Mouse (Mus musculus): ENCODE data around the gene Aicda. TPM values are rescaled to one million over a fixed set of nuclear protein-coding genes. Genes with fewer than 3 reads are reported as not detected.

The Aicda gene
- total and polyA plus RNA-seq, 3 experiments, result 5.4 to 41.1 (median 33.3) TPM

DNA sequence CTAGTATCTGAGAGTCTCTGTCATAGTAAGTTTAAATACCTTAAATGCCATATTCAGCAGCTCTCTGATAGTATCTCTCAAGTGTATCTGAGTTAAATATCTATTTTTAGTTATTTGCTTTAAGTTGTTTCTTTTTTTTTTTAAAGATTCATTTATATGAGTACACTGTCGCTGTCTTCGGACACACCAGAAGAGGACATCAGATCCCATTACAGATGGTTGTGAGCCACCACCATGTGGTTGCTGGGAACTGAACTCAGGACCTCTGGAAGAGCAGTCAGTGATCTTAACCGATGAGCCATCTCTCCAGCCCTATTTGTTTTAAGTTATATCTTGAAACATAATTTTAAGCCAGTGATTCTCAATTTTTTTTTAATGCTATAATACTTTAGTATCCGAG, 47.4 kb downstream of the Aicda start:
- H3K4me3 ChIP-seq (replicated peaks in 1 of 3; ENCODE audit: low read depth in 2 of 3, low read length in 2 of 3, poor library complexity in 1 of 3), result peak overlapping the region; percentile 45 to 98 (median 66)
- H3K4me1 ChIP-seq (ENCODE audit: control insufficient read depth in 1 of 2, insufficient read depth in 2 of 2), result peaks cover 2 to 27% of the 10 kb centered on the region in 2 experiments; a peak in 3 of 4 replicates
- peak overlapping the region; percentile 82; the same call in 1 of the 2 replicates for H3K27ac ChIP-seq (ENCODE audit: insufficient read depth, low read depth)
- H3K27me3 ChIP-seq (replicated peaks), result no peaks in the 10 kb centered on the region
- H3K36me3 ChIP-seq (replicated peaks in 1 of 2; ENCODE audit: control insufficient read depth in 1 of 2, insufficient read depth in 1 of 2, low read length in 1 of 2), result peaks cover 14 to 27% of the 10 kb centered on the region in 2 experiments
- H3K9me3 ChIP-seq (replicated peaks; ENCODE audit: low read length), result no peaks in the 10 kb centered on the region
- in situ Hi-C loops (cut with MboI; ENCODE audit: low pct_ligation_motif_present, low pct_unique_long_range_greater_than_20kb, low sequenced_read_pairs), result no loop called here
- TF ChIP-seq E2F4 (IDR thresholded peaks at IDR 0.05; ENCODE audit: insufficient replicate concordance, low read depth, low read length), result no peak
- no peak for TF ChIP-seq TCF12 (IDR thresholded peaks at IDR 0.05; ENCODE audit: low read depth, low read length)
- TF ChIP-seq ZC3H11A (IDR thresholded peaks at IDR 0.05; ENCODE audit: low read depth, low read length), result no peak
- TF ChIP-seq MXI1 (IDR thresholded peaks at IDR 0.05; ENCODE audit: low read depth, low read length), result peak; percentile 77
- no peak for TF ChIP-seq MEF2A (IDR thresholded peaks at IDR 0.05; ENCODE audit: borderline replicate concordance, low read depth, low read length)
- TF ChIP-seq USF1 (IDR thresholded peaks at IDR 0.05; ENCODE audit: low read depth, low read length), result no peak
- TF ChIP-seq UBTF (IDR thresholded peaks at IDR 0.05; ENCODE audit: low read depth, low read length), result no peak
- no peak for TF ChIP-seq ZMIZ1 (IDR thresholded peaks at IDR 0.05; ENCODE audit: low read depth, low read length)
- TF ChIP-seq HCFC1 (IDR thresholded peaks at IDR 0.05; ENCODE audit: low read depth, low read length), result no peak
- no peak for TF ChIP-seq GABPA (IDR thresholded peaks at IDR 0.05; ENCODE audit: insufficient replicate concordance, low read depth, low read length)
- peak; percentile 66 for TF ChIP-seq SIN3A (IDR thresholded peaks at IDR 0.05; ENCODE audit: low read length)
- TF ChIP-seq ETS1 (conservative IDR thresholded peaks at IDR 0.05; ENCODE audit: low read depth, low read length), result 0 out of 2 replicates have a peak, but pooled peaks have one; percentile 8
- TF ChIP-seq RAD21 (IDR thresholded peaks at IDR 0.05; ENCODE audit: low read depth, low read length), result no peak
- TF ChIP-seq EP300 (IDR thresholded peaks at IDR 0.05; ENCODE audit: low read length), result 0 out of 2 replicates have a peak, but pooled peaks have one; percentile 9
- TF ChIP-seq ELF1 (IDR thresholded peaks at IDR 0.05; ENCODE audit: low read depth, low read length), result no peak
- TF ChIP-seq IRF4 (IDR thresholded peaks at IDR 0.05; ENCODE audit: low read depth, low read length), result no peak
- no peak for TF ChIP-seq CHD2 (IDR thresholded peaks at IDR 0.05; ENCODE audit: low read length)
- TF ChIP-seq PAX5 (IDR thresholded peaks at IDR 0.05; ENCODE audit: low read length), result no peak
- no peak for TF ChIP-seq NRF1 (IDR thresholded peaks at IDR 0.05; ENCODE audit: low read depth, low read length)
- TF ChIP-seq NELFE (IDR thresholded peaks at IDR 0.05; ENCODE audit: low read depth, low read length), result no peak
- no peak for TF ChIP-seq USF2 (conservative IDR thresholded peaks at IDR 0.05; ENCODE audit: low read depth, low read length)
- TF ChIP-seq JUN (IDR thresholded peaks at IDR 0.05; ENCODE audit: insufficient read depth, low read depth, low read length), result no peak
- no peak for TF ChIP-seq SMC3 (IDR thresholded peaks at IDR 0.05; ENCODE audit: low read depth, low read length)
- no peak for TF ChIP-seq MAZ (IDR thresholded peaks at IDR 0.05; ENCODE audit: low read depth, low read length)
- TF ChIP-seq MAFK (IDR thresholded peaks at IDR 0.05; ENCODE audit: insufficient replicate concordance, low read length), result no peak
- peak; percentile 72 for TF ChIP-seq MYC (IDR thresholded peaks at IDR 0.05; ENCODE audit: low read depth, low read length)
- peak; percentile 43; the same call in 1 of the 2 replicates for TF ChIP-seq MAX (IDR thresholded peaks at IDR 0.05; ENCODE audit: low read length)
- no peak for TF ChIP-seq ZKSCAN1 (IDR thresholded peaks at IDR 0.05; ENCODE audit: borderline replicate concordance, low read depth, low read length)
- no peak for TF ChIP-seq RCOR1 (conservative IDR thresholded peaks at IDR 0.05; ENCODE audit: low read depth, low read length)
- TF ChIP-seq BHLHE40 (IDR thresholded peaks at IDR 0.05; ENCODE audit: low read depth, low read length), result no peak
- no peak for TF ChIP-seq POLR2A (IDR thresholded peaks at IDR 0.05; ENCODE audit: low read depth, low read length)
- TF ChIP-seq CTCF (conservative IDR thresholded peaks at IDR 0.05 in 1 of 2, IDR thresholded peaks at IDR 0.05 in 1 of 2; ENCODE audit: low read depth in 2 of 2, low read length in 2 of 2), result no peak
- TF ChIP-seq KAT2A (IDR thresholded peaks at IDR 0.05; ENCODE audit: insufficient replicate concordance, low read length), result no peak
- TF ChIP-seq POLR2AphosphoS2 (IDR thresholded peaks at IDR 0.05; ENCODE audit: low read depth, low read length), result no peak
- TF ChIP-seq TBP (conservative IDR thresholded peaks at IDR 0.05; ENCODE audit: low read depth, low read length), result no peak
- 0 out of 2 replicates have a peak, but pooled peaks have one; percentile 20 for TF ChIP-seq ZNF384 (IDR thresholded peaks at IDR 0.05; ENCODE audit: low read depth, low read length)
- no peak; the same call in 1 of the 2 replicates for TF ChIP-seq CHD1 (IDR thresholded peaks at IDR 0.05; ENCODE audit: low read depth, low read length)
- no peak for TF ChIP-seq JUND (conservative IDR thresholded peaks at IDR 0.05; ENCODE audit: low read depth, low read length)
- DNase-seq (ENCODE audit: extremely low read depth), result no peak
- dilution Hi-C loops (cut with MboI; ENCODE audit: extremely low pct_ligation_motif_present, extremely low pct_unique_long_range_greater_than_20kb, low sequenced_read_pairs), result no loop called here
- H3K4me2 ChIP-seq (ENCODE audit: insufficient read depth, low read depth, poor library complexity, severe bottlenecking), result peak overlapping the region; percentile 98
- peaks cover 45% of the 10 kb centered on the region for H3K79me2 ChIP-seq (replicated peaks; ENCODE audit: control insufficient read depth, extremely low read depth, insufficient read depth, poor library complexity, severe bottlenecking)
- peak overlapping the region; percentile 75; the same call in 1 of the 2 replicates for H3K9ac ChIP-seq (ENCODE audit: insufficient read depth, low read depth)

All from CH12.LX (cell line).